Mouse (Mus musculus): ENCODE measurements around the gene Zgpat. TPM values are rescaled to one million over a fixed set of nuclear protein-coding genes. Genes with fewer than 3 reads are reported as not detected.

Zgpat gene
- polyA plus RNA-seq (2012; rRNA removed; ENCODE audit: low replicate concordance) = 34.1 and 66.0 TPM in 2 replicates

GRCm38 (mm10) chr2:181364860-181365596 lies at the start of gene Zgpat, which contains the start of gene Arfrp1:
Zgpat (plus strand) TSS chr2:181364928.
Arfrp1 (minus strand) TSS chr2:181365404.

GRCm38 (mm10) chr2:181319248-181320102 lies 45.3 kb upstream of the Zgpat start, which contains the start of gene Rtel1:
Rtel1 (plus strand) TSS chr2:181319739.

GRCm38 (mm10) chr2:181379778-181380177 lies 15.1 kb downstream of the Zgpat start, which contains the start of gene Lime1:
Lime1 (plus strand) TSS chr2:181380078.

Other genes with a start within 250 kb of the Zgpat start
- 0.06 and 0.20 TPM in 2 replicates for gene Kcnq2, start 229.6 kb upstream of the Zgpat start, polyA plus RNA-seq (2012; rRNA removed; ENCODE audit: low replicate concordance)
- gene Eef1a2, start 207.9 kb upstream of the Zgpat start, polyA plus RNA-seq (2012; rRNA removed; ENCODE audit: low replicate concordance) = 0.54 and 1.9 TPM in 2 replicates
- gene Ppdpf, start 177.7 kb upstream of the Zgpat start, polyA plus RNA-seq (2012; rRNA removed; ENCODE audit: low replicate concordance) = 136 and 163 TPM in 2 replicates
- gene Ptk6, start 162.1 kb upstream of the Zgpat start, polyA plus RNA-seq (2012; rRNA removed; ENCODE audit: low replicate concordance) = 0.03 and 0.19 TPM in 2 replicates
- gene Srms, start 151.7 kb upstream of the Zgpat start, polyA plus RNA-seq (2012; rRNA removed; ENCODE audit: low replicate concordance) = 0.71 and 2.8 TPM in 2 replicates
- 0.27 and 0.50 TPM in 2 replicates for gene Fndc11, start 144.9 kb upstream of the Zgpat start, polyA plus RNA-seq (2012; rRNA removed; ENCODE audit: low replicate concordance)
- 34.6 and 36.2 TPM in 2 replicates for gene Helz2, start 122.9 kb upstream of the Zgpat start, polyA plus RNA-seq (2012; rRNA removed; ENCODE audit: low replicate concordance)
- gene Gmeb2, start 76.9 kb upstream of the Zgpat start, polyA plus RNA-seq (2012; rRNA removed; ENCODE audit: low replicate concordance) = 15.7 and 22.0 TPM in 2 replicates
- gene Stmn3, start 50.4 kb upstream of the Zgpat start, polyA plus RNA-seq (2012; rRNA removed; ENCODE audit: low replicate concordance) = 0.21 and 0.95 TPM in 2 replicates
- gene Rtel1, start 45.2 kb upstream of the Zgpat start, polyA plus RNA-seq (2012; rRNA removed; ENCODE audit: low replicate concordance) = 48.1 and 81.8 TPM in 2 replicates
- gene Arfrp1, start 476 bp downstream of the Zgpat start, polyA plus RNA-seq (2012; rRNA removed; ENCODE audit: low replicate concordance) = 40.8 and 63.9 TPM in 2 replicates
- gene Lime1, start 15.2 kb downstream of the Zgpat start, polyA plus RNA-seq (2012; rRNA removed; ENCODE audit: low replicate concordance) = 42.7 and 88.5 TPM in 2 replicates
- gene Zbtb46, start 94.5 kb downstream of the Zgpat start, polyA plus RNA-seq (2012; rRNA removed; ENCODE audit: low replicate concordance) = 15.9 and 17.4 TPM in 2 replicates
- gene Abhd16b, start 128.3 kb downstream of the Zgpat start, polyA plus RNA-seq (2012; rRNA removed; ENCODE audit: low replicate concordance) = 0.09 TPM in 1 of 2 replicates, not detected in the other
- 66.8 and 68.3 TPM in 2 replicates for gene Tpd52l2, start 132.2 kb downstream of the Zgpat start, polyA plus RNA-seq (2012; rRNA removed; ENCODE audit: low replicate concordance)
- 84.6 and 85.6 TPM in 2 replicates for gene Dnajc5, start 155.6 kb downstream of the Zgpat start, polyA plus RNA-seq (2012; rRNA removed; ENCODE audit: low replicate concordance)
- 127 and 167 TPM in 2 replicates for gene Uckl1, start 220.0 kb downstream of the Zgpat start, polyA plus RNA-seq (2012; rRNA removed; ENCODE audit: low replicate concordance)
- 19.6 and 30.6 TPM in 2 replicates for gene Prpf6, start 226.9 kb downstream of the Zgpat start, polyA plus RNA-seq (2012; rRNA removed; ENCODE audit: low replicate concordance)
- 43.7 and 126 TPM in 2 replicates for gene Zfp512b, start 227.9 kb downstream of the Zgpat start, polyA plus RNA-seq (2012; rRNA removed; ENCODE audit: low replicate concordance)
- 5.7 and 18.6 TPM in 2 replicates for gene Samd10, start 234.3 kb downstream of the Zgpat start, polyA plus RNA-seq (2012; rRNA removed; ENCODE audit: low replicate concordance)